Mouse (Mus musculus): ENCODE data around the gene Itgad. TPM values are rescaled to one million over a fixed set of nuclear protein-coding genes. Genes with fewer than 3 reads are reported as not detected.

Itgad gene
- total RNA-seq, 2 experiments from 2014 or later: 0.13 TPM; not detected in 1

- DNase-seq: no peak
Observed at GRCm38 (mm10) chr7:128244410-128245025, 90.3 kb downstream of the Itgad start.

- DNase-seq: no peak
Observed at GRCm38 (mm10) chr7:128245547-128245946, 91.4 kb downstream of the Itgad start.

GRCm38 (mm10) chr7:128246496-128247391 lies 92.6 kb downstream of the Itgad start, which contains the start of gene Tgfb1i1:
TSS of gene Tgfb1i1 (plus strand) at chr7:128246812.
- DNase-seq: peak; percentile 54 to 68

GRCm38 (mm10) chr7:128247443-128247842 lies 93.3 kb downstream of the Itgad start:
- DNase-seq: peak; percentile 86 to 92

GRCm38 (mm10) chr7:128248081-128249042 lies 94.2 kb downstream of the Itgad start:
- no peak for DNase-seq

GRCm38 (mm10) chr7:128249998-128250397 lies 95.8 kb downstream of the Itgad start:
- no peak for DNase-seq

GRCm38 (mm10) chr7:128251946-128252345 lies 97.8 kb downstream of the Itgad start:
- no peak for DNase-seq

GRCm38 (mm10) chr7:128252609-128253008 lies 98.4 kb downstream of the Itgad start:
- DNase-seq: peak in 1 of 2 experiments; percentile 32

- DNase-seq: no peak
Observed at GRCm38 (mm10) chr7:128254978-128255377, 100.8 kb downstream of the Itgad start.

GRCm38 (mm10) chr7:128255757-128256156 lies 101.6 kb downstream of the Itgad start:
- no peak for DNase-seq

GRCm38 (mm10) chr7:128256783-128257334 lies 102.7 kb downstream of the Itgad start:
- peak; percentile 24 to 65 for DNase-seq

GRCm38 (mm10) chr7:128265411-128265810 lies 111.2 kb downstream of the Itgad start, which contains the start of gene Slc5a2:
TSS of gene Slc5a2 (plus strand) at chr7:128265657.
- no peak for DNase-seq

- no peak for DNase-seq
Observed at GRCm38 (mm10) chr7:128266056-128266455, 111.9 kb downstream of the Itgad start.

- DNase-seq: no peak
Observed at GRCm38 (mm10) chr7:128267391-128267790, 113.2 kb downstream of the Itgad start.

GRCm38 (mm10) chr7:128267813-128268212 lies 113.6 kb downstream of the Itgad start:
- no peak for DNase-seq

GRCm38 (mm10) chr7:128270431-128270850 lies 116.3 kb downstream of the Itgad start:
- no peak for DNase-seq

GRCm38 (mm10) chr7:128271496-128271895 lies 117.3 kb downstream of the Itgad start:
- no peak for DNase-seq

Data from adrenal gland, postnatal 36 days (tissue).